Mouse (Mus musculus) urinary bladder, postnatal 25 days (tissue): ENCODE results near the gene Rrm1.
"Not testable (repeated sequence)": the region's sequence is repeated elsewhere in the genome, so short reads cannot be mapped to it uniquely, and the experiment has no call there.

Source experiments
- DNase-seq: peaks from one replicate; pipeline ENCODE4 v3.0.0; 2022; ENCODE audit warnings: low spot score

Rrm1 gene

DNA sequence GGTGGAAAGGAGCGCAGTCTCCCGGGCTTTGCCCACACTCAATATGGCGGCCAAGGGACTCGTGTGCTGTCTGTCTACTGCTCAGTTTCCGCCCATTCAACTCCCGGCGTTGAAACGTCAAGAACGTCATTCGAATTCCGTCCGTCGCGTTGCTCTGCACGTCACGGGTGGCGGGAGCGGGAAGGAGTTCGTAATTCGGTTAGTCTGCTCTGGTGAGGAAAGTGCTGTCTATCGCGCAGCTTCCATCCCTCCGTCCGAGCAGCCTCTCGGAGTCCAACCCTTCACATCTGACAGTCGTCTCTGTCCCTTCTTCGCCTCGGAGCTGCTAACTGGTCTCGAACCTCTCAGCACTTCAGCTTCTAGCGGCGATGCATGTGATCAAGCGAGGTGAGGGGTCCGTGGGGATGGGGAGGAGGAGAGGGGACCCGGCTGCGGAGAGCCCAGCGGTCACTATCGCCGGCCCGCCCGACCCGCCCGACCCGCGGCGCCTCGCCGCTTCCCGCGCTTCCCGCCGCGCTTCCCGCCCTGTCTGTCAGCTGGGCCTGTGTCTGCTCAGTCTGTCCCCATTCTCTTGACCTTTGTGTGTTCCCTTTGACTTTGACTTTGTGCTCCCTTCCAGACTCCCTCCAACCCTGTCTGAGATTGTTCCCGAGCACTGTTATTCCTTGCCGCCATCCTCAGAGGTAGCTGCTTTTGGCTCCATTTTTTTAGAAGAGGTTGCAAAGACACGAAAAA lies at the start of gene Rrm1:
TSS of gene Rrm1 (plus strand) at position 39 of the 735 bp plus-strand sequence.
- DNase-seq: peak; percentile 85

DNA sequence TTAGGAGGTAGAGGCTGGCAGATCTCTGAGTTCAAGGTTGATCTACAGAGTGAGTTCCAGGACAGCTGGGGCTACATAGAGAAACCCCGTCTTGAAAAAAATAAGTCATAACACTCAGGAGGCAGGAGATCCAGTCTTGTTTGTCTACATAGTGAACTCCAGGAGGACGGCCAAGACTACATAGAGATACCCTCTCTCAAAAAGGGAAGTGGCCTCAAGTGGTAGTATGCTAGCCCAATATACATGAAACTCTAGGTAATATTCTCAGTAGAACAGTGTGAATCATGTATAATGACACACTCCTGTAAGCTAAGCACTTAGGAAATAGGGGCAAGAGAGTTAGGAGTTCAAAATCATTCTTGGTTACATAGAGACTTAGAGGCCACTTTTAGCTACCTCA lies 47.6 kb upstream of the Rrm1 start:
- DNase-seq: no peak

DNA sequence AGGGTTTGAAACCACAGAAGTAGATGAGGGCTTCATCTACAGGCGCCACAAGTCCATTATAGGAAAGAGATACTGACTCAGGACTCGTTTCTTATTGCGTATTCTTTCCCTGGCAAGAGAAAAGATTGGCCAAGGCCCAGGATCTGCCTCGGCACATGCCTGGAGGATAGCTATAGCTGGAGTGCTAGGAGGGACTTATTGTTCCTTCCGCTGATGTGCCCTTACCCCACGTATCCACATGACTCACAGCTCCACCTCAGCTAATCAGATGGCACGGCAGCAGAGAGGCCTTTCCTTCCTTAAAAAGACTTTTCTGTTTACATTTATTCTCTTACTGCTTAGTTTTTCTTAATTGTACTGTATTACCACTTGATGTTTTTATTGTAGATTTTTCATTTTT lies 45.6 kb upstream of the Rrm1 start:
- DNase-seq: peak; percentile 20

DNA sequence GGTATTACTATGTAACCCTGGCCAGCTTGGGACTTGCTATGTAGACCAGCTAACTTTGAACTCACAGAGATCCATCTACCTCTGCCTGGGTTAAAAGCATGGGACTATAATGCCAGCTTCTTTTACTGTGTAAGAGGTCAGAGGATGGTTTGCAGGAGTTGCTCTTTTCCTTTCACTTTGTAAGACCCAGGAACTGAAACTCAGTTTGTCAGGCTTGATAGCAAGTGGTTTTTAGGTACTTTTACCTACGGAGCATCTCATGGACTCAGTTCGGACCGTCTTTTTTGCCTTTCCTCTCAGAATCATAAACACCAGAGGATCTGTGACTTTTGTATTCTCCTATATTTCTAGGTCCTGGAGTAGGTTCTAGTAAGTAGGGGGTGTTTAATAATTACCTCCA lies 45.2 kb upstream of the Rrm1 start:
- no peak for DNase-seq

DNA sequence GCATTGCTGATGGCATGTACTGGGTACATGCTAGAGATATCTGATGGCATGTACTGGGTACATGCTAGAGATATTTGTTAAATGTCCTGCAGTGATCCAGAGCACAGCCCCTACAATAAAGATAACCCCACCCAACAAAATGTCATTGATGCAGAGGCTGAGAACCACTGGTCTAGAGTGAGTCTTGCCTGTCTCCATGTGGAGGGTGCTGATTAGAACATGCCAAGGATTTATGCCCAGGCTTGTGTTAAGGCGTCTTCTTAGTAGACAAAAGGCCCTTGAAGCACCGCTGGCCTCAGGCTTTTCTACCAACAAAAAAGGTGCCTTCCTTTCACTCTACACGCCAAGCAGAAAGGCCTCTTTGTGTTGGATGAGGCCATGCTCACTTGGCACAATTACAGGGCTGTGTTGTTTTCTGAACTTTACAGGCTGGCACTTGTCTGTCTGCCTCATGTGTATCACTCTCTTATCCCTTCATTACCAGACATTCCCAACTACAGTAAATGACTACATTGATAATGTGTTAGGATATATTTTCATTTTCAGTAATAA lies 42.2 kb upstream of the Rrm1 start:
- no peak for DNase-seq

DNA sequence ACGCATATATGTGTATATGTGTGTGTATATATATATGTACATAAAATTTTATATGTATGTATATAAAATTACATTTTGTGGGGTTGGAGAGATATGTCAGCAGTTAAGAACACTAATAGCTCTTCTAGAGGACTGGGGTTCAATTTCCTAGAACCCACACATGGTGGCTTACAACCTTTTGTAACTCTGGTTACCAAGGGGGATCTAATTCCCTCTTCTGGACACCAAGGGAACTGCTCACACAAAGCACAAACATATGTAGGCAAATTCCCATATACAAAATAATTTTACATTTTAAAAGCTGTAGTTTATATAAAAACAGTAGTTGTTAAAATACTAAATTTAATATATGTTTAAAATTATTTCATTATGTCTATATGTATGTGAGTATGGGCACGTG lies 37.4 kb upstream of the Rrm1 start:
- no peak for DNase-seq

DNA sequence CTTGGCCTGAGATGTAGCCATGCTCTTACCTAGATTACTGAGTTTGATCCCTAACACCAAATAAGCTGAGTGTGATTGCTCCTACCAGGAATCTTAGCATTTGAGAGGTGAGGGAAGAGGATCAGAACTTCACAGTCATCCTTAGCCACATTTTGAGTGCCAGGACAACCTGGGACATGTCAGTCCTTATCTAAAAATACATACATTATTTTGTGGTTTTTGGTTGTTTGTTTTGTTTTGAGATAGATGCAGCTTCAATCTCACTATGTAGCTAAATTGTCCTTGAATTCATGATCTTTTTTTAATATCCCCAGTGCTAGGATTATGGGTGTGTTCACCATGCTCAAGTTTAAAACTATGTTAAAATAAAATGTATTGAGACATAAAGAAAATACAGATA lies 34.1 kb upstream of the Rrm1 start:
- no peak for DNase-seq

DNA sequence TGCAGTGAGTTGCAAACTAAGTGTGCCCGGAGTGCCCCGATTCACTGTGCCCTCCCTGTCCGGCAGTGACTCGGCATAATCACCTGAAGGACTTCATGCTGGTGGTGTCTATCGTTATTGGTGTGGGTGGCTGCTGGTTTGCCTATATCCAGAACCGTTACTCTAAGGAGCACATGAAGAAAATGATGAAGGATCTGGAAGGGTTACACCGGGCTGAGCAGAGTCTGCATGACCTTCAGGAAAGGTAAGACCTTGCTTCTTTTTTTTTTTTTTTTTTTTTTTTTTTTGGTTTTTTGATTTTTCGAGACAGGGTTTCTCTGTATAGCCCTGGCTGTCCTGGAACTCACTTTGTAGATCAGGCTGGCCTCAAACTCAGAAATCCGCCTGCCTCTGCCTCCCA lies 26.2 kb upstream of the Rrm1 start:
- DNase-seq: not testable (repeated sequence)

DNA sequence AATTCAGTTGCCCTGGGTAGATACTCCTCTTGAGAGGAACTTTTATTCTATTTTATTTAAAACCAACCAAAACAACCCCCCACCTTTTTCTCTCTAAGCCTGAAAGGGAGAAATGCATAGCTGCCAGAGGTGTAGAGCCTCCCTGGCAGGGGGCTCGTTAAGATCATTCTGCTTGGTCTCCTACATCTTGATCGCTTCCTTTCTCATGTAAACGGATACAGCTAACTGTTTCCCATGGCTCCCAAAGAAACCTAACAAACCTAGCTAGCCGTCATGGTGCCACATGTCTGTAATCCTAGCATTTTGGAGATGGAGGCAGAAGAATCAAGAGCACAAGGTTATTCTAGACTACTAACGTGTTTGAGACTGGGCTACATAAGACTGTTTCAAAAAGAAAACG lies 25.7 kb upstream of the Rrm1 start:
- DNase-seq: no peak

DNA sequence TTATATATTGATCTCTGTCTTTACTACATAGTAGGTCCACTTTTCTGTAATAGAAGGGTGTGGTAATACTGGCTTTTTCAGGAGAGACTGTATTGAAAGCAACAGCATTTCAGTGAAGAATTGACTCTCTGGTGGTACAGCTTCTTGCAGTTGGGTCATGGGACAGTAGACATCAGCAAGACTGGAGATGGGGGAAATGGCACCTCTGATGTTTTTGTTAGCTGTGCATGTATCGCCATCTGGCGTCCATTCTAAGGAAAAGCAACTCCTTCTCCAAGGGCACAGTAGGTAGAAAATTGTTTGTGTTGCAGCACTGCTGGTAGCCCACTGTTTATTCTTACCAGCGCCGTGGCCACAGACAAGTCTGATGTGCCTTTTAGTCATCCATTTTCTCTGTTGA lies 24.1 kb upstream of the Rrm1 start:
- peak; percentile 19 for DNase-seq

DNA sequence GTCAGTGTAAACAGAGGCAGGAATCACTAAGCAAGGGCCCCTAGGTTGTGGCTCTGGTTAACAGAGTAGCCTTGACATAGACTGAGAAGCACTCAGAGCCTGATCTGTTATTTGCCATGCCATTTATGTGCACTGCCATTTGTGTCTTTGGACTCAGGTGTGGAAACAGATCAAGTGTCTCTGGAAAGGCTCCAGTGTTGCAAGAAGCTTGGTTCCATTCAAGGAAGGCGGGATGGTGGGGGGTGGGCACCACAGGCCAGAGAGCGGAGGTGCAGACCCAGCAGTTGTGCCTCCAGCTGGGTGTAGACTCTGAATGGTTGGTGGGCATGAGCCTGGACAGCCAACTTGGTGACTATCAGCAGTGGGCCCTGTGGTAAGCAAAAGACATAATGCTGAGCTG lies 19.5 kb upstream of the Rrm1 start:
- DNase-seq: no peak

DNA sequence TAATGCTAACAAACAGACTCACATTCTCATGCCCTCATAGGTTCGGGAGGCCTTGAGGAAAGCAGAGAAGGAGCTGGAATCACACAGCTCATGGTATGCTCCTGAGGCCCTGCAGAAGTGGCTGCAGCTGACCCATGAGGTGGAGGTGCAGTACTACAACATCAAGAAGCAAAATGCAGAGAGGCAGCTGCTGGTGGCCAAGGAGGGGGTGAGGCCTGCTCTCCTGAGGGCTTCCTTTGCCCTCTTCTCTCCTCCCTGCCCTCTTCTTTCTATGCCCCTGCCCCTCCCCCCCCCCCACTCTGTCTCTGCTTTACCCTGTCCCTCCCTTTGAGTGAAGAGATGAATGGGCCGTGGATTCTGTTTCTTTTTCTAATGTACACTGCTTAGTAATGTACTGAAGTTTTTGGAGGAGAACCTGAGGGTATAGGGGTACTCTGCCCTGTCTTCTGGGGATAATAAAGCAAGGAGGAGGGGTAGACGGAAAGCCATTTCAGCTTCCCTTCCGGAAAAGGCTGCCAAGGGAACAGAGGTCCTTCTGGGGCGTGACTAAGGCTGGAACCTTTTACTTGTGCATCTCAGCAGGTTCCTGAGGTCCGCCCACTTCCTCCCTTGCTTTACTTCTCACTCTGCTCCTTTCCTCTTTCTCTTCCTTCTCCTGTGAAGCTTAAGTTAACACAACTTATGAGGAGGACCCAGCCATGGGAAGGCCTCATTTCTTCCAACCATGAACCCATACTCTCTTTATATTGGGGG lies 15.4 kb upstream of the Rrm1 start:
- DNase-seq: no peak

DNA sequence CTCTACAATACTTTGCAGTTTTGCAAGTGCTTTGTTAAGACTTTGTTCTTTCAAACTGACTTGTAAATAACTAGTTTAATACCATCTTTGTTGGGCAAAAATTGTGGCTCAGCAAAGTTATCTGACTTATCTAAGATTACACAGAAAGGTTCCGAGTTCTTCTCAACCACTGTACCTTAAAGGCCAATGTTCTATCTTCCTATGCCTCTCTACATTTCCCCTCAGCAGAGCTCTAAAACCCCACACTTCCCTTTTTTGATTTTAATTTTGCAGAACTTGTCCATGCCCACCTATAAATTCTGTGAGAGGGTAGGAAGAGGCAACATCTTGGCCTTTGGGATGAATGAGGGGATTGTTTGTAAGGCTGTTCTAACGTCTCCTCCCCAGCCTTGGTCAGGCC lies 7.2 kb upstream of the Rrm1 start:
- DNase-seq: no peak

DNA sequence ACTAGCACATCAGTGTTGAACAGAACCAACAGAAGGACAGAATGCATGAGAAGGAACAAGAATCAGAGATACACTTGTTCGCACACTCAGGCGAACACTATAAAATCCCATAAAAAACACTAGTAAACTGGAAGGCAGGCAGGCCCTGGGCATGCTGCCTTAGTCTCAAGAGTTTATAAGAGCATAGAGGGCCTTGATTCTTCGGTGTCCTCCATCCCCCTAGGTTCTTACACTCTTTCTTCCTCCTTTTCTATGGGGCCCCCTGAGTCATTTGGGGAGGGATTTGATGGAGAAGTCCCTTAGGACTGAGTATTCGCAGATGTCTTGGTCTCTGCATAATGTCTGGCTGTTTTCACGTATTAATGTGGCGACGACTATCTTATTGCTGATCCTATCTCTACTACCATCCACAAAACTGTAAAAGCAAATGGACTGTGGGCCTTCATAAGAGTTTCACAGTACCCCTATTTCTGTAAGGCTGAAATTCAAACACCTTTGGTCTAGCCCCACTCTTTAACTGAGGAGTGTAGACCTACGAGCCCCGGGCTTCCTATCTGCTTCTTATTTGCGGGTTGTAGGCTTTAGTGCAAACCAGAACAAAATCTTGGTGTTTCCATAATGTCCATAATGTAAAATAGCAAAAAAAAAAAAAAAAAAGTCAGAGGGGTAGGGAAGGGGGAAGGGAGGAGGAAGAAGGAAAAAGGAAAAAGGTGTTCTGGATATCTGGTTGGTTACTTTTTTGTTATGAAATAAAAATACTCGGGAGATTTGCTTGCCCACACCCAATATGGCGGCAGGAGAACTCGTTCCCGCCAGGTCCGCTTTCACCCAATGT lies 456 bp upstream of the Rrm1 start:
- DNase-seq: no peak

DNA sequence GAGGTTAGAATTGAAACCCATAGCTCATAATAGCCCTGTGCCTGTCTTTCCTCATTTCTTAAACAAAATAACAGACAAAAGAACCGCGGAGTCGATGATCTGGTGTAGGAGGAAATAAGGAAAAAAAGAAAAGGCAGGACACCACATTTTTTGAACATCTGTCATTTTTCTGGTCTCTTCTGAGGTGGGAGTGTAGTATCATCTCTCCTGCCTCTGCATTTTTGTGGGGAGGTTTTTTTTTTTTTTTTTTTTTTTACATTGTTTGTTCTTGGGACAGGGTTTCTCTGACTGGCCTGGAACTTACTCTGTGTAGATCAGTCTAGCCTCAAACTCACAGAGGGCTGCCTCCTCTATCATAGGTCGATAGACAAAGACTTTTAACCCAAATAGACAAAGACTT lies 937 bp downstream of the Rrm1 start:
- DNase-seq: no peak

DNA sequence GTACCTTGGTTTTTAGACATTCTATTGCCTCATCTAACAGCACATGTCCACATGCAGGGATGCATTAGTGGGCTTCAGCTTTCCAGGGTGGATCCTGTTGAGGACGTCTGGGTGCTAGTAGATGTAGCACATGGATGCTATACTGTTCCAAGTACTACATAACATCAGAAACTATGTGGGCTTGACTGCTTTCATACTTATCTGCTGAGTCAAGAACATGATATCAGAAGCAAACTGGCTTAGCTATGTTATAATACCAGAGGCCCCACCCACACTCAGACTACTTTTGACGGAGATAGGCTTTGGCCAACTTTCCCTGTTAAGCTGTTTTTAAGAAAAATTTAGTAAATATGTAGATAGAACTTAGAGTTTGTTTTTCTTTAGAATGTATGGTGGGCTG lies 2.8 kb downstream of the Rrm1 start:
- DNase-seq: no peak

DNA sequence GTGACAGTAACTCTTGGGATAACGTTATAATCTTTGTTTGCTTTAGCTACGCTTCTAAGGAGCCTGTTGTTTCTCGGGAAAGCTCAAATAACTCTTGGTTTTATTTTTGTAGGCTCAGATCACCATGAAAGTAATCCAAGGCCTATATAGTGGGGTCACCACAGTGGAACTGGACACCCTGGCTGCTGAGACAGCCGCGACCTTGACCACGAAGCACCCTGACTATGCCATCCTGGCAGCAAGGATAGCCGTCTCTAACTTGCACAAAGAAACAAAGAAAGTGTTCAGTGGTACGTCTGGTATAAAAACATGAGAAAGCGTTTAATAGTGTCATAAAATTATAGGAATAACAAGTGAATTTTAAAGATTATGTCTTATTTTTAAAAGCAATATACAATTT lies 4.9 kb downstream of the Rrm1 start:
- DNase-seq: no peak

DNA sequence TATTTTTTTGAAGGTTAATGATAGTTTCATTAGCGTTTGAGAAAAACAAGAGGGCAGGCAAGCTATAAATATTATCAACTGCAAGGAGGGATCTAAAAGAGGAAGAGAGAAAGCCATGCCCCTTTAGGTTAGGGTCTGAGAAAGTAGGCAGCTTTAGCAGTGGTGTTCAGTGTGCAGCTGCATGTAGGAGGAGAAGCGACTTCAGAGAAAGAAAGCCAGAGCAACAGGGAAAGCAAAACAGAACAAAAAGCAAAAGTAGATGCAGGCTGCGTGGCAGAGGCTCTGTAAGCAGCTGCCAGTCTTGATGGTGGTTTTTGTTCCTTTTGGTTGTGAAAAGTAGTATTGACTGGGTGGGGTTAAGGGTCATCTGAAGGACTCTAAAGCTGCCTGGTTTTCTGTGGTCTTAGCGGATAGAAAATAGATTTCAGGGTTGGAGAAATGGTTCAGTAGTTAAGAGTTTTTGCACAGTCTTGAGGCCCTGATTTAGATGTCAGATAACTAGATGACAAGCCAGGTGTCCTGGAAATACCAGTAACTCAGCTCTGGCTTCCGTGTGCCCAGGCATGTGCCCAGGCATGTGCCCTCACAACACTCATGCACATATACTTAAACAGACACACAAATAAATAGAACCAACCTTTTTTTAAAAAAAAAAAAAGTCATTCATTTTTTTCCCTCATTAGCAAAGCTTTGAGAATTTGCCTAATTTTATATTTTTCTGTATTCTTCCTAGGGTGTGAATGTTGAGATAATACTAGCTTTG lies 17.3 kb downstream of the Rrm1 start:
- DNase-seq: no peak

DNA sequence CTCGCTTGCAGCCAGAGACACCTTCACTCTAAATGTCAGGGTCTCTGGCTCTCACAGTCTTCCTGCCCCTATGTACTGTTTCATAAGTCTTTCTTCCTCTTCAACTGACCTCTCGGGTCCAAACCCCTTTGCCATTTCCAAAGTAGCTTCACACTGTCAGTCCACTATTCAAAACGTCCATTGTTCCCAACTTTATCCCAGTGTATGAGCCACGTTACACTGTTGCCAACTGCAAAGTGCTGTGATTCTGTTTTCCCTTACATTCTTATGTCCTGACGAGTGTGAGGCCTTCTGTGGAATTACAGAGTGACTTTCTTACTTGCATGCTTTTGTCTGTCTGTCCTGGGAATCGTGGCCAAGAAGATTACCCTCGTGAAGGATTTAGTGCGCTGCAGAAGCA lies 26.1 kb downstream of the Rrm1 start:
- DNase-seq: no peak

DNA sequence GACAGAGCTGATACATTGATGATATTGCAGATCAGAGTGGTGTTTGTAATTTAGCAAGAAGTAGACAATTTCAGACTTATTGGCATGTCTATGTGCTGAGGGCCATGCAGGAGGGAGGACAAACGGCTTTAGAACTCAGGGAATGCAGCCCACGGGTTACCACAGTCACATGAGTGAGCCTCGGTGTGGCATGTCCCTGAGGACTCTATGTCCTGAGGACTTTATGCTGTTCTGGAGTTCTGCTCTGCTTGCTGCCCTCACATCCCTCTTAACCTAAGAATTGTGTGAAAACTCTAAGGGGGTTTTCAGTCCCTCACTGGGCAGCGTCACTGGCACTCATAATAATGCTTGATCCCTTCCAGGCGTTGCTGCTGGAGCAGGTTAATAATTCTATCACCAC lies 31.2 kb downstream of the Rrm1 start:
- DNase-seq: no peak

DNA sequence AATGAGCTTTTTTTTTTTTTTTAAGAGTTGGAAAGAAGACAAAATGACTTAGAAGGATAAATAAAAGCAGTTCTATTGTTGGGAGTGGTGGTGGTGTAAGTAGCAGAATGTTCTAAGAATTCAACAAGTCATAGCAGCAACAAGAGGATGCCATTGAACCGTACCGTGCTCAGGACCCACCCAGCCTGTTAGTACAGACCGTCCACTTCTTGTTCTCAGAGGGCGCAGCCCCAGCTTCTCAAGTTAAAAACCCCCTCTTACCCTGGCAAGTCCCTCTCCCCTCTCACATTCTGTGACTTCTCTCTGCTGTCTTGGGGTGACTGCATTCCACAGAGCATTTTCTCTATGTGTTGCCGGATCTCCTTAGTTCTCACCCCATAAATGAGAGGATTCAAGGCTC lies 35.1 kb downstream of the Rrm1 start:
- DNase-seq: no peak

DNA sequence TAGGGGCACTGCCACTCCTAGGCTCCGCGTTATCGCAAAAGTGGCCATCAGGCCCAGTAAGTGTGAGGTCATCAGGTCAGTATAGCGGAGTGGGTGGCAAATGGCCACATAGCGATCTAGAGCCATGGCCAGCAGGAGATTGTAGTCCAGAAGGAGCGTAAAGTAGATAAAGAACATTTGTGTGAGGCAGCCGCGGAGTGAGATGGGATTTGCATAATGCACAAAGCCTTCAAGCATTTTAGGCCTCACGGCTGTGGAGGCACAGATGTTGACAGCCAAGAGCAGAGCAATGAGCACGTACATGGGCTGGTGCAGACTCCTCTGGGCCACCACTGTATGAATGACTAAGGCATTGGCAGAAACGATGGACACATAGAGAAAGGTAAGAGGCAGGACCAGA lies 35.9 kb downstream of the Rrm1 start:
- no peak for DNase-seq
